Mouse (Mus musculus) bone marrow, adult 2 months (tissue): ENCODE measurements around the gene Inip. TPM values are rescaled to one million over a fixed set of nuclear protein-coding genes. Genes with fewer than 3 reads are reported as not detected.

Experiments used
- H3K27ac ChIP-seq: fragments of 200-500 bp; 2 replicates; pipeline ENCODE4 v1.5.1; 2012; ENCODE audit warnings: low read depth, mild to moderate bottlenecking, control low read depth, inconsistent platforms, low read length; ENCODE audit not compliant: control insufficient read depth, poor library complexity, insufficient read depth
- H3K4me1 ChIP-seq: fragments of 200-500 bp; 2 replicates; pipeline ENCODE4 v1.6.1; 2011; ENCODE audit warnings: low read length; ENCODE audit not compliant: control insufficient read depth, insufficient read depth
- H3K4me3 ChIP-seq: fragments of 200-500 bp; replicated peaks from 2 replicates; pipeline ENCODE3; 2011; ENCODE audit warnings: mild to moderate bottlenecking, low read depth, low read length, control low read depth; ENCODE audit not compliant: control insufficient read depth
- CTCF ChIP-seq: fragments of 200-500 bp; IDR thresholded peaks from 2 replicates; pipeline ENCODE4 v1.5.1; 2011; ENCODE audit warnings: low read length, control low read depth; ENCODE audit not compliant: control insufficient read depth, insufficient read depth
- POLR2A ChIP-seq: fragments of 200-500 bp; IDR thresholded peaks from 2 replicates; pipeline ENCODE4 v1.6.1; 2011; ENCODE audit warnings: low read depth, mild to moderate bottlenecking, control low read depth, low read length, borderline replicate concordance; ENCODE audit not compliant: control insufficient read depth
- WGBS: fragments of 180-500 bp; shearing (Covaris S2); methylation state at CpG from one replicate; pipeline ENCODE4 v1.1.7; 2018; 5-methylcytosine and 5-hydroxymethylcytosine counted together
- polyA plus RNA-seq: library from polyadenylated mRNA; stranded (reverse); fragments of >200 nt; gene quantifications from 2 replicates; pipeline ENCODE4 v1.2.4, GENCODE M21; 2011; ENCODE audit warnings: low replicate concordance; ENCODE audit not compliant: missing spikeins, insufficient read depth, insufficient read length

Inip gene
- polyA plus RNA-seq, 1 experiment, result 27.6 TPM

- peaks cover 1% of the 10 kb centered on the region; the same call in 1 of the 2 replicates for H3K4me1 ChIP-seq
- no peak overlapping the region for H3K4me3 ChIP-seq
- no peak overlapping the region for H3K27ac ChIP-seq
- no peak for TF ChIP-seq CTCF
- TF ChIP-seq POLR2A, result no peak
- WGBS, result 82% methylated on average over 4 of the region's 4 CpGs
Observed at GRCm38 (mm10) chr4:59760016-59760415, 41.4 kb downstream of the Inip start.

GRCm38 (mm10) chr4:59757452-59758435, 43.6 kb downstream of the Inip start:
- Histone ChIP-seq H3K4me3 (no peak overlapping the region), H3K4me1 (peaks cover 1% of the 10 kb centered on the region; the same call in 1 of the 2 replicates), H3K27ac (peak overlapping the region; percentile 49; the same call in 1 of the 2 replicates)
- TF ChIP-seq CTCF (no peak), POLR2A (no peak)
- WGBS, result 73% methylated on average over 12 of the region's 12 CpGs

GRCm38 (mm10) chr4:59756332-59757082, 44.9 kb downstream of the Inip start:
- TF ChIP-seq CTCF, result no peak
- TF ChIP-seq POLR2A, result no peak
- H3K27ac ChIP-seq, result no peak overlapping the region
- H3K4me3 ChIP-seq, result no peak overlapping the region
- 66% methylated on average over 9 of the region's 9 CpGs for WGBS
- peaks cover 1% of the 10 kb centered on the region; the same call in 1 of the 2 replicates for H3K4me1 ChIP-seq

- no peak overlapping the region for H3K27ac ChIP-seq
- no peak overlapping the region for H3K4me3 ChIP-seq
- WGBS, result 62% methylated on average over 13 of the region's 13 CpGs
- TF ChIP-seq POLR2A (no peak), CTCF (no peak)
- H3K4me1 ChIP-seq, result no peaks in the 10 kb centered on the region; the same call in 1 of the 2 replicates
Observed at GRCm38 (mm10) chr4:59753491-59754140, 47.8 kb downstream of the Inip start.

GRCm38 (mm10) chr4:59739882-59740281, 61.5 kb downstream of the Inip start:
- Histone ChIP-seq H3K4me3 (no peak overlapping the region), H3K4me1 (no peaks in the 10 kb centered on the region; the same call in 1 of the 2 replicates), H3K27ac (no peak overlapping the region)
- 84% methylated on average over 2 of the region's 2 CpGs for WGBS
- TF ChIP-seq CTCF (no peak), POLR2A (no peak)

- H3K4me1 ChIP-seq, result no peaks in the 10 kb centered on the region; the same call in 1 of the 2 replicates
- no peak overlapping the region for H3K4me3 ChIP-seq
- WGBS, result 94% methylated on average over 4 of the region's 4 CpGs
- TF ChIP-seq CTCF, result peak; percentile 46
- TF ChIP-seq POLR2A, result no peak
- no peak overlapping the region for H3K27ac ChIP-seq
Observed at GRCm38 (mm10) chr4:59739321-59739720, 62.1 kb downstream of the Inip start.

- 65% methylated on average over 7 of the region's 7 CpGs for WGBS
- Histone ChIP-seq H3K4me3 (no peak overlapping the region), H3K4me1 (no peaks in the 10 kb centered on the region; the same call in 1 of the 2 replicates), H3K27ac (no peak overlapping the region)
- TF ChIP-seq POLR2A (no peak), CTCF (no peak)
Observed at GRCm38 (mm10) chr4:59731544-59731943, 69.8 kb downstream of the Inip start.
